Mouse (Mus musculus): ENCODE data around the gene Erc1. TPM values are rescaled to one million over a fixed set of nuclear protein-coding genes. Genes with fewer than 3 reads are reported as not detected.

Erc1 gene
- total RNA-seq, 2 experiments from 2014 or later: 43.5 to 45.8 TPM

DNA sequence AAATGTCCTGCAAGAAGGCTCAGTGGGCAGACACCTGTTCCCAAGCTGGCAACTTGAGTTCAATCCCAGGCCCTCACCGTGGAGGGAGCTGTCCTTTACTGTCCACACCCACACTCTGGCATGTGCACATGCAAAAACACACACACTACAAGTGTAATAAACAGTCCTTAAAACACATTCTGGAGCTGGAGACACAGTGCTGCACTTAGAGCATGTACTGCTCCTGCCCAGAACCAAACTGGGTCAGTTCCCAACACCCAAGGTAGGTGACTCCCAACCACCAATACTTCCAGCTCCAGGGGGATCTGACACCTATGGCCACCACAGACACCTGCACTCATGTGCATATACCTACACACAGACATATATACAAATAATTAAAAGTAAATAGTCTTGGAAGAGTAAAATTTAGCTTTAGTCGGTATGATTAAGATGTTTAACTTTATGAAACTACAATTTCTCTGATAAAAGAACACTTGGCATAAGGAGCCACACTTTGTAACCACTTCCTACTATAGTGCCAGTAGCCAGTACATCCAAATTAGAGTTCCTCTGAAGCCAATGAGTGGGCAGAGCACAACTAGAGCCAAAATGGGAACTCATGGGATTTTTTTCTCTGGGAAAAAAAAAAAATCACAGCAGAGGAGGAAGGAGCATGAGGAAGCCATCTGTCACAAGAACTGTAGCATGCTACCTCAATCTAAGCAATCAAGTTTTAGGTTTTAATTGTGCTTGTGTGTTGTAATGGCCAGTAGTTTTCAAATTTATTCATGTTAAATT, 39.1 kb downstream of the Erc1 start:
- DNase-seq (ENCODE audit: low spot score in 2 of 2): peak in 1 of 2 experiments; percentile 31

DNA sequence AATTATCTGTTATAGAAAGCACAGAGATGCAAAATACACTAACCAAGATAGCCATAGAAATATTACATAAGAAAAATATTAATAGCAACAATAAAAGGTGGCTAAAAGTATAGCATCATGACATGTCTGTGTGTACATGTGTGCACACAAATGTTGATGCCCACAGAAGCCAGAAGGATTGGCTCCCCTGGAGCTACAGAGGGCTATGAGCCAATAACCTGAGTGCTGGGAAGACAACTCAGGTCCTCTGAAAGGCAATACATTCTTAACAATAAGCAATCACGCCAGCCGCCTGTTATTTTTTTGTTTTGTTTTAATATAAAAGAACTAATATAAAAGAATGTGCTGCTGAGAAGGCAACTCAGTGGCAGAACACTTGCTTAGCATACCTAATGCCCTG, 44.7 kb downstream of the Erc1 start:
- DNase-seq (ENCODE audit: low spot score in 2 of 2): no peak

GRCm38 (mm10) chr6:119796911-119797486, 51.0 kb downstream of the Erc1 start:
- DNase-seq (ENCODE audit: low spot score in 2 of 2): peak; percentile 30 to 37

DNA sequence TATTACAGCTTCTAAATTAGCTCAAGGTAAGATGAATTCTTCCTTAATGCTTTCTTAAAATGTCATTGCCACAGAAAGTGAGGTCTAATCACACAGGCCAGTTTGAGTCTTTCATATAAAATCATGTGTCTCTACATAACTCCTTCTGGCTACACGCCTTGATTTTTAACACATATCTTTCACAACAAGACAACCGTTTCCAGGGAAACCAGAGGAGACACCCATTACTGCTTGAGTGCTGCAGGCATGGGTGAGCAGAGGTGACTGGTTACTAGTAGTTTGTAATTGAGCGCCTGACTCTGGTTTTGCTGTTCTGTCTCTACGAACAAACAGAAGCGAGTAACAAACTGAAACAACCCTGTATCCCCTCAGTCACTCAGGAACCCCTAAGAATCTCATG, 51.7 kb downstream of the Erc1 start:
- no peak for DNase-seq (ENCODE audit: low spot score in 2 of 2)

GRCm38 (mm10) chr6:119792562-119792961, 55.4 kb downstream of the Erc1 start:
- peak; percentile 43 to 50 for DNase-seq (ENCODE audit: low spot score in 2 of 2)

GRCm38 (mm10) chr6:119782416-119782815, 65.6 kb downstream of the Erc1 start:
- no peak for DNase-seq (ENCODE audit: low spot score in 2 of 2)

DNA sequence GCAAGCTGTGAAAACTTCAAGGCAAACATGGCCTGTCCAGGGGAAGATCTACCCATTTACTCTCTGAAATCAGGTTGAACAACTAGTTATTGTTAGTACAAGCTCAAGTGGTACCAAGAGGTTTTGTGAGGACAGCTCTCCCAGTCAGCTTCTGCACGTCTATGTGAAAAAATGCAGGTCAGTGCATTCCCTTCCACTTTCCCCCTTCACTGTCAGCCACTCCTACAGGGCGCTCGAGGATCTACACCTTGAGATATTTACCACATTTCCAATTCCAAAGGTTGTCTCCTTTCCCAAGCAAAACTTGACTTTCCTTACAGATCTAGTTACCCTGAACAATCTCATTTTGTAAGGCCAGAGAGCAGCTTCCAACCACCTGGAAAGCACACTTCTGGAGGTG, 66.9 kb downstream of the Erc1 start:
- no peak for DNase-seq (ENCODE audit: low spot score in 2 of 2)

DNA sequence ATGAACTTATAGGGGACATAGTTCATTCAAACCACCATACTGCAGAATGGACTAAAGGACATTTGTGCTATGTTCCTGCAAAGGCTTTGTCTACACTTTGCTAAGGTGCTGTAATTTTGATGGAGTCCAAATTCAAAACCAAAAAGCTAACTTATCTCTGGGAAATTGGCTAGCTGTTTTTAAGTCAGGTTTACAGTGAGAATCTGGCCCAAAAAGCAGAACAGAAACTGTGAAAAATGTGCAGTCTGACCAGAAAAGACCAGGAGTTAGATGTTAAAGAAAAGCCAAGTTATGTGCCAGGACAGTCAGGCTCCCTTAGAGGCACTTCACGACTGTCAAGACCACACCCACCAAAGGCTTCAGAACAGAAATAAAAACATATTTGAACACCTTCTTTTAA, 79.2 kb downstream of the Erc1 start:
- no peak for DNase-seq (ENCODE audit: low spot score in 2 of 2)

DNA sequence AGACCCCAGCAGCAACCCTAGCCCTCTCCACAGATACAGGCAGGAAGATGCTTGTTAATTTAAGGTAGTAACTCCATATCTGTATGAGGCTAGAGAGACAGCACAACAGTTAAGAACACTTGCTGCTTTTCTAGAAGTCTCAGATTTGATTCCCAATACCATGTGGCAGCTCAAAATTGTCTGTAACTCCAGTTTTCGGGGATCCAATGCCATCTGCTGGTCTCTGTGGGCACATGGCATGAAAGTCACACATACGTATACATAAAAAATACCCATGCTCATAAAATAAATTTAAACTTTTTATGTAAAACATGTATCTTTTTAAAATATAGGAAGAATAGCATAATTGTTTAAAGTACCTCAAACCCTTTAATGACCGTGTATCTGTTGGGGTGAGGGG, 83.6 kb downstream of the Erc1 start:
- DNase-seq (ENCODE audit: low spot score in 2 of 2): no peak

DNA sequence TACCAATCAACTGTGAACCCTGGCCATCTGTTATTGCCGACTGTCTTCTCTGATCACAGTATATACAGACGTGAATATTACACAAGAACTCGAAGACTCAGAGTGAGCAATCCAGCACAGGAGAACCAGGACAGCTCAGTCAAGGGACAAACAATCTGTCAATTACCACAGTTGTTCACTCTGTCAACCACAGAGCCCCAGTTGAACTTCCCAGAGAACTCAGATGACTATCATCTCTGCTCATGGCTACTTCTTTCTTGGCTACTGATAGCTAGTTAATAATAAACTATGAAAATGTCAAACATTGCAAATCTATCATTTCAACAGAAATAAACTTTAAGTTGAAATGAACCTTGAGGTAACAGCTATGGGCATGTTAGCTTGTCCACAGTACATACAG, 88.1 kb downstream of the Erc1 start:
- DNase-seq (ENCODE audit: low spot score in 2 of 2): no peak

GRCm38 (mm10) chr6:119758490-119758889, 89.5 kb downstream of the Erc1 start:
- DNase-seq (ENCODE audit: low spot score in 2 of 2): no peak

DNA sequence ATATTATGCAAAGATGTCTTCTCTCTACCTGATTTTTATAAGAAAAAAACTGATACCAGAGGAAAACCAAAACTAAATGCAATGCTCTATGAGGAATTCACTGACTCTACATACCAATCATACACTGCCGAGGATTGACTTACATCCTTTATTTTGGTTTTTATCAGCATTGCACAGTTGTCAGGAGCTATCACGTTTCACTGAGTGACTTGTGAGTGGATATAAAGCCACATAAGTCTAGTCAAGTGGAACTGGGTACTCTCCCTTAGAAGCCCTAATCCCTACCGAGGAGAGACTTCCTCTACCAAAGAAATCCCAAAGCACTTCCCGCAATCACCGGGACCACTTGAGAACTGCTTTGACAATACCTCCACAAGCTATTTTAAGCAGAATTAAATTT, 90.2 kb downstream of the Erc1 start:
- no peak for DNase-seq (ENCODE audit: low spot score in 2 of 2)

DNA sequence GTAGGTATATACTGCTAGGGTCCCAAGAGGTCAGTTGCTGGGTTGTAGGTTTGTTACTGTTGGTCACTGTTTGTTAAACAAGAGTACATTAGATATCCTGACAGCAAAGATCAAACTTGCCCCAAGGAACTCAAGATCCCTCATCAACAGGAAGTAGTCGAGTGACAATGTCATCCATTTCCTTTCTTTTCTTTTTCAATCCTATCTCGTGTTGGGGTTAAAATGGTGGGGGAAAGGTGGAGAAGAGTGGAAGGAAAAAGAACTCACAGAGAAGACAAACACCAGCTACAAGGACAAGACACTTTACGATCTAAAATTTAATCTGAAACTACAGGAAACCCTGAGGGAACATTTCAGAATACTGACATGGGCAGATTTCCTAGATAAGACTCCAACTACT, 92.1 kb downstream of the Erc1 start:
- DNase-seq (ENCODE audit: low spot score in 2 of 2): no peak

DNA sequence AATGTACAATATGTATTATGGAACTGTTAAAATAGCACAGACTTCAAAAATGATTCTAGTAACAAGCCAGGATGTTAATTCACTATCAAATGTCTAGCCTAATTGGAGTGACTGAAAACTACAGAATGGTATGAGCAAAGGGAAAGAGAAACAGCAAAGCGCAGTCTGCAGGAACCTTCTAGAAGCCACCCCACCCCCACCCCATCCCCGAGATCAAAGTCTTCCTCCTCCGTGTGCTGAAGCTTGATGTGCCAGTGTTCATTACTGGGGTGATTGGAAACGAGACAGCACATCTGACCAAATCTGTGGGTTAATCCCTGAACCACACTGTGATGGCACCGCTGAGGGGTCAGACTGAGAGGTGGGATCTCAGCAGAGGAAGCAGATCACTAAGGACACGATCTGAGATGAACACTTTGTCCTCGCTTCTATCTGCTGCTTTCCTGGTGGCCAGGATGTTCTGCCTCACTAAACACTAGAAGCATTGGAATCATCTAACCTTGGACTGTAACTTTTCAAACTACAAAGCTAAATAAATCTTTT, 98.8 kb downstream of the Erc1 start:
- no peak for DNase-seq (ENCODE audit: low spot score in 2 of 2)

- DNase-seq (ENCODE audit: low spot score in 2 of 2): no peak
These were observed 106.1 kb downstream of the Erc1 start for GRCm38 (mm10) chr6:119741861-119742260.

DNA sequence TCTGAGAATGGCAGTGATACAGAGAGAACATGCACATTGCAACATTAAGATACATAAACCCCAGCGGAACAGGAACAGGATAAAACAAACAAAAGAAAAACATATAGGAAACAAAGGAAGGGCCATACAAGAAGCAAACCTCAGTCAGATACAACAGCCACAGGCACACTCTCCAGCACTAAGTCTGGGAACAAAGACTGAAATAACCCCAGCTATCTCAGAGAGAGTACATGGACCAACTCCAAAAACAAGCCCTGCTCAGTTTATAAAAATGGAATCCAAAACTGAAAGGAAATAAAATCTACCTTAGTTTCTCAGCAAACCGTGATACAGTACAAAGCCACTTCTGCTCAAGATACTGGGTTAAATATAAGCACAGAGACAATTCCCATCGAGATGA, 107.4 kb downstream of the Erc1 start:
- DNase-seq (ENCODE audit: low spot score in 2 of 2): no peak

- DNase-seq (ENCODE audit: low spot score in 2 of 2): no peak
These were observed 109.2 kb downstream of the Erc1 start for GRCm38 (mm10) chr6:119738638-119739375.

DNA sequence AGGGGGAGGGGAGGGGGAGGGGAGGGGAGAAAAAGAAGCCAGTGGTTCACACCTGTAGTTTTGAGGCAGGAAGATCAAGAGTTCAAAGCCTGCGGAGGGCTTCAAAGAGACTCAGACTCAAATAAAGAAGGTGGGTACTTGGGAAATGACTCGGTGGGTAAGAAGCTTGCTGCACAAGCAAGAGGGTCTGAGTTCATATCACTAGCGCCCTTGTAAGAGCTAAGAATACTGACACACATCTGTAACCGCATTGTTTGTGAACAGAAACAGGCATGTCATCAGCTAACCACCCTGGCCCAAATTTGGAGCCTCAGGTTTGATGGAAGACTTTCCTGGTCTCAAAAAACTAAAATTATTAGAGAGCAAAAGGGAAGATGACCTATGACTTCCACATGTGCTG, 110.3 kb downstream of the Erc1 start:
- DNase-seq (ENCODE audit: low spot score in 2 of 2): no peak

DNA sequence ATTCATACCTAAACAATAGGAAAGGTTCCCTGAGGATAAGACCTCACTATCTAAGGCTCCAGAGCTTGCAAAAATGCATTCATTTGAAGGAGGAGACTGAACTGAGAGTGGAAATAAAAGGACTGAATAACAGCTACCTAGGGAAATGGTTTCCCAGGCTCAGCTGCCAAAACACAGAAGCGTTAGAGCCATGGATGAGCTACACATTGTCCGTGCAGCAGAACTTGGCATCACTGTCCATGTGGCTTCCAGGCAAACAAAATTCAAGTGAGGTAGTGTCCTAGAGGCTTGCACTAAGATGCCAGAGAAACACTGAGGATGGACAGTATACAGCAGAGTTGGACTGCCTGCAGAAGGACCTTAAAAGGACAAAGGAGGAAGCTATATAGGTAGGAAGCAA, 112.0 kb downstream of the Erc1 start:
- DNase-seq (ENCODE audit: low spot score in 2 of 2): no peak

GRCm38 (mm10) chr6:119731155-119731554, 116.8 kb downstream of the Erc1 start:
- no peak for DNase-seq (ENCODE audit: low spot score in 2 of 2)

DNA sequence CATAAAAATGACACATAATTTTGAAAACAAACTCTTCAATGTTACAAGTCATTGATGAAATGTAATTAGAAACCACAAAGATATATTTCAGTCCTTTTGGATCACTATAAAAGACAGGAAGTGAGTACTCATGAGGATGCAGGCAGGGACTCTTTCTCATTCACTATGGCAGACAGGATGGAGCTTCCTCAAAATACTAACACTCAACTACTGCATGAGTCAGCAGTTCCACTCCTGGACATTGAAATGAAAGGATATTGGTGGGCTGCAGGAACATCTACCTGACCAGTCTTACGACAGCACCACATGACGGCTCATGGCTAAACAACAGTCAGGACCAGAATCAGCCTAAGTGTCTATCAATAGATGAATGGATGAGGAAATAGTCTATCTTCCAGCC, 132.7 kb downstream of the Erc1 start:
- DNase-seq (ENCODE audit: low spot score in 2 of 2): no peak

DNA sequence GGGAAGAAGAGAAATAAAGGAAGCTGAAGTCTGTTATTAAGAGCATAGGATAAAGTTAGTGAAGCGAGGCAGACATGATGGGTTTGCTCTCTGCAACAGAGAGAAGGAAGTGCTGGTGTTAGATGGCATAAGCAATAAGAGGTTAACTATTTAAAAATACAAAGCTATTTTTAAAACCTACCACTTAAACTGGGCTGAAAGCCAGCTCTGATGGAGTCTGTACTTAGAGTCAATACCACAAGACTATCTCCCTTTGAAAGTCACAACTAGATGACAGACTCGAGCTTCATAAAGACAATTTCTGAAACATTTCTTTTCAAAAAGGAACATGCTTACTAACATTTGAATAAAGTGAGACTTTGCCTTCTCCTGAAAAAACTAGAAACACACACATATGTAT, 134.0 kb downstream of the Erc1 start:
- no peak for DNase-seq (ENCODE audit: low spot score in 2 of 2)
